Mouse (Mus musculus) thymus, adult 2 months (tissue): ENCODE measurements around the gene Slc25a31.

ENCODE experiments used
- CTCF ChIP-seq: fragments of 200-500 bp; IDR thresholded peaks from 2 replicates; pipeline ENCODE4 v1.5.1; 2012; ENCODE audit warnings: mild to moderate bottlenecking, control low read depth, low read length, moderate library complexity, borderline replicate concordance; ENCODE audit not compliant: control insufficient read depth, poor library complexity, insufficient read depth; ENCODE audit errors: extremely low read depth
- POLR2A ChIP-seq: fragments of 200-500 bp; IDR thresholded peaks from 2 replicates; pipeline ENCODE4 v1.6.1; 2012; ENCODE audit warnings: mild to moderate bottlenecking, low read length, control low read depth, moderate library complexity; ENCODE audit not compliant: control insufficient read depth, poor library complexity, insufficient read depth; ENCODE audit errors: extremely low read depth

- TF ChIP-seq CTCF = no peak
- TF ChIP-seq POLR2A = no peak
These were observed 48.4 kb upstream of the Slc25a31 start for GRCm38 (mm10) chr3:40660231-40660630.
